Mouse (Mus musculus) embryonic fibroblast, embryonic 13.5 days (primary cell): Measurements from ENCODE around the gene Fetub. TPM values are rescaled to one million over a fixed set of nuclear protein-coding genes. Genes with fewer than 3 reads are reported as not detected.

ENCODE experiments used
- H3K27ac ChIP-seq: 2 replicates; pipeline ENCODE4 v1.5.1; 2012; ENCODE audit warnings: low read length, control low read depth, inconsistent platforms; ENCODE audit not compliant: insufficient read depth
- H3K4me1 ChIP-seq: 2 replicates; pipeline ENCODE4 v1.6.1; 2011; ENCODE audit warnings: low read length; ENCODE audit not compliant: control insufficient read depth, insufficient read depth
- H3K4me3 ChIP-seq: 2 replicates; pipeline ENCODE4 v1.5.1; 2011; ENCODE audit warnings: mild to moderate bottlenecking, control low read depth, low read length; ENCODE audit not compliant: insufficient read depth
- CTCF ChIP-seq: IDR thresholded peaks from 2 replicates; pipeline ENCODE4 v1.5.1; 2011; ENCODE audit warnings: mild to moderate bottlenecking, control low read depth, low read length, moderate library complexity, borderline replicate concordance; ENCODE audit not compliant: insufficient read depth
- POLR2A ChIP-seq: IDR thresholded peaks from 2 replicates; pipeline ENCODE4 v1.6.1; 2011; ENCODE audit warnings: low read depth, mild to moderate bottlenecking, control low read depth, low read length, moderate library complexity
- polyA plus RNA-seq: library from polyadenylated mRNA; stranded (reverse); fragments of >200 nt; gene quantifications from 2 replicates; pipeline ENCODE4 v1.2.4, GENCODE M21; 2011; ENCODE audit warnings: low read depth; ENCODE audit not compliant: missing spikeins, insufficient read length

The Fetub gene
- polyA plus RNA-seq, 1 experiment: 0.65 TPM

DNA sequence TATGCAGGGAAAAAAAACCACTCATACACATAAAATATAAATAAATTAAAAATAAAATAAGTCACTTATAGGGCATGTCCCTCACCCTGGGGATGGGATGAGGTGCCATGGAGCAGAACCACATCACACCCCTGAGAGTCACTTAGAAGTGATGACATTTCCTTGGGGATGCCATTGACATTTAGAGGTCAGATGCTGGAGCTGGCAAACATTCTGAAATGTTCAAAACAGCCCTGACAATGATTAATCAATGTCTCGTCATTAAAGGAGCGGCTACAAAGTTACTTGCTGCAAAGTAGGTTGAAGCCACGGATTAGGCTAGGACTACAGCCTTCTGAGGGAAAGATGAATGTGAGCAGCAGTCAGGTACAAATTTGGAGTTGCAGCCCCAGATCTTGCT, 16.8 kb upstream of the Fetub start:
- TF ChIP-seq CTCF (no peak), POLR2A (no peak)
- Histone ChIP-seq H3K4me3 (no peak overlapping the region), H3K27ac (no peak overlapping the region), H3K4me1 (no peaks in the 10 kb centered on the region)

- Histone ChIP-seq H3K4me3 (no peak overlapping the region), H3K4me1 (peaks cover 3% of the 10 kb centered on the region), H3K27ac (no peak overlapping the region)
- TF ChIP-seq POLR2A (no peak), CTCF (no peak)
These were observed 8.8 kb upstream of the Fetub start for GRCm38 (mm10) chr16:22909290-22909689.

- Histone ChIP-seq H3K4me1 (peaks cover 3% of the 10 kb centered on the region), H3K4me3 (no peak overlapping the region), H3K27ac (no peak overlapping the region)
- TF ChIP-seq POLR2A (no peak), CTCF (no peak)
These were observed 6.1 kb upstream of the Fetub start for GRCm38 (mm10) chr16:22911986-22912385.

DNA sequence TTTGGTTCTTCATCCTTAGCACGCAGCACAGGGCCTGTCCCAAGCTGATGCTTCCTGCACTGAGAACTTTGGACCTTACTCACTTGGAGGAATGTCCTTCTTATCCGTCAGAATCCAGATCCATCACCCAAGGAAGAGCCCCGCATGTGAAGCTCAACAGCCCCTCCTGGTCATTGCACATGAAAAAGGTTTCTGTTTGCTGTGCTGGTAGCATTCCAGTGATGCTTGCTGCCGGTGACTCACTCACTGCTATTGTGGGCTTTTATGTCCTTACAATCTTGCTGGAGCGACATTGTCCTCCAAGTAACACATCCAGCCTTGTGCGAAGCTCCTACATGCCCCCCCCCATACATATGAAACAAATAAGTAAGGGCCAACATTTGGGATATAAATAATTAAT, 5.2 kb upstream of the Fetub start:
- Histone ChIP-seq H3K4me3 (no peak overlapping the region), H3K27ac (no peak overlapping the region), H3K4me1 (peaks cover 3% of the 10 kb centered on the region)
- TF ChIP-seq CTCF (no peak), POLR2A (no peak)

DNA sequence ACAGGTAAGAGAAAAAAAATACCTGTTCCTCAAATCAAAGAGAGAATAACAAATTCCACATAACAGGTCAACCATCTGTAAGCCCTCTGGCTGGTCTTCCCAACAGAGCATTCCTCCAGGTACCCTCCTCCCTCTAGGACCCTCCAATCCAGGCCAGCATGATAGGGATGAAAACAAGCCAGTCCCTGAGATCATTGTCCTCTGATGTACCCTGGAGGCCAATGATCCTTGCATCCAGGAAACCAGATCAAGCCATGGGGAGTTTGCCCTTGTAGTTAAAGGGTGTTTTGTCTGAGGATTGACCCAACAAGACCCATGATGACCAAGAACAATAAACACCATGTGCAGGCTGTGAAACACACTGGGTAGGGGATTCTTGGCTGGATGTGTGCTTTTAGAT, 3.9 kb upstream of the Fetub start:
- TF ChIP-seq POLR2A (no peak), CTCF (no peak)
- no peak overlapping the region for H3K4me3 ChIP-seq
- no peak overlapping the region for H3K27ac ChIP-seq
- peaks cover 3% of the 10 kb centered on the region for H3K4me1 ChIP-seq

DNA sequence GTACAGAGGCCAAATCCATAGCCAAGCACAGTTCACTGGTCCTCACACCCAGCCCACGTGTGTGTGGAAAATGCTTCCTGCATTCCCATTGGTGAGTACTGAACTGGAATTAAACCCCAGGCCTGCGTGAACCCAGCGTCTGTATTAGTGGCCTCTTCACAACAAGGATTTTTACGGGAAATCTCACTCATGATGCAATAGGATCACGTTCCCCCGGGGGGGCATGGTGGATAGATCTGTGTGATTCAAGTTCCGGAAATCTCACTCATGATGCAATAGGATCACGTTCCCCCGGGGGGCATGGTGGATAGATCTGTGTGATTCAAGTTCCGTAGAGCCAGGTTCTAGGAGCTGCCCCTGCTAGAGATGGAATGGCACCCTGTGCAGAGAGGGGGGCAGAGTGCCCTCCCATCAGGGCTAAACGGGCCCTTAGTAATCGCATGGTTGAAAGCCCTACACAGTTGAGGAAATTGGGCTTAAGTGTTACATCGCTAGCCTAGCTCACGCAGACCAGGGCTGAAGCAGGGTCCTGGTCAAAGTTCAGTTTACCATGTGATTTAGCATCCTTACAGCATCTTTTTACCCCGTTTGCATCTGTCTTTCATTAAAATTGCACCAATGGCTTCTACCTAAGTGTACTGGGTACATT, 654 bp downstream of the Fetub start:
- no peak overlapping the region for H3K4me3 ChIP-seq

GRCm38 (mm10) chr16:22919971-22920854, 2.1 kb downstream of the Fetub start:
- TF ChIP-seq CTCF (no peak), POLR2A (no peak)
- no peak overlapping the region for H3K27ac ChIP-seq
- no peak overlapping the region for H3K4me3 ChIP-seq
- no peaks in the 10 kb centered on the region; the same call in 1 of the 2 replicates for H3K4me1 ChIP-seq

More for the DNA sequence above, 654 bp downstream of the Fetub start:
- H3K4me1 ChIP-seq: no peaks in the 10 kb centered on the region; the same call in 1 of the 2 replicates
- H3K27ac ChIP-seq: no peak overlapping the region
- TF ChIP-seq CTCF (no peak), POLR2A (no peak)

DNA sequence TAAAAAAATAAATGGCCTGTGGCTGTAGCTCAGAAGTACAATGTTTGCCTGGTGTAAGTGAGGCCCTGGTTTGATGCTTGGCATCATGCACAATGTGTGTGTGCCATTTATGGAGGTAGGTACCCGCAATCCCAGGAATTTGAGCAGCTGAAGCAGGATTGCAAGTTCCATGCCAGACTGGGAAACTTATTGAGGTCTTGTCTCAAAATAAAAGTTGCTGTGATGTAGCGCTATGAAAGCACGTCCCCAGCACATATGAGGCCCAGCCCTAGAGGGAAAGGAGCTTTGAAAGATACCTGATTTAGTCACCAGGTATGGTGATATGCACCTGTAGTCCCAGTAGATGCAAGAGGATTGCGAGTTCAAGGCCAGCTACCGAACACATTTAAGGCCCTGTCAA, 3.6 kb downstream of the Fetub start:
- no peak for TF ChIP-seq CTCF
- no peak for TF ChIP-seq POLR2A
- H3K27ac ChIP-seq: no peak overlapping the region
- H3K4me1 ChIP-seq: no peaks in the 10 kb centered on the region; the same call in 1 of the 2 replicates
- no peak overlapping the region for H3K4me3 ChIP-seq

- no peak overlapping the region for H3K27ac ChIP-seq
These were observed 4.3 kb downstream of the Fetub start for GRCm38 (mm10) chr16:22922433-22922832.

GRCm38 (mm10) chr16:22929575-22929974, 11.4 kb downstream of the Fetub start:
- no peak overlapping the region for H3K27ac ChIP-seq
- H3K4me3 ChIP-seq: no peak overlapping the region
- H3K4me1 ChIP-seq: no peaks in the 10 kb centered on the region
- TF ChIP-seq POLR2A (no peak), CTCF (no peak)

More at GRCm38 (mm10) chr16:22922433-22922832, 4.3 kb downstream of the Fetub start:
- no peak overlapping the region for H3K4me3 ChIP-seq
- TF ChIP-seq POLR2A (no peak), CTCF (no peak)
- no peaks in the 10 kb centered on the region; the same call in 1 of the 2 replicates for H3K4me1 ChIP-seq
